ENCODE assay signal across 16 mouse cellular contexts in the genomic region with DNA sequence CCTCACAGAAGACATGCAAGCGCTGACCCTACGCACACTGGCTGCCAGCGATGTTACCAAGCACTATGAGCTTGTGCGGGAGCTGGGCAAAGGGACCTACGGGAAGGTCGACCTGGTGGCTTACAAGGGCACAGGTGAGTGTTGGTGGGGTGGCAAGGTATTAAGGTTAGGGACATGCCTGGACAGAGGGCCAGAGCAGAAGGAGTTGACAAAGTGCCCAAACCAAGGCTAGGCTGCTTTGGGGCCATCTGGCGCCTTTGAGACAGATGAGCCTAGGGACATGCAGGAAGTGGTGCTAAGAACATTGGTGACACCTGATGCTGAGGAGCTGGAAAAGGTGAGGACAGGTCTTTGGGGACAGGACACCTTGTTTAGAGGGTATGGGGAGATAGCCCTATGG.
"Had no signal": no experiment of that assay in that cellular context is flagged by ENCODE, and none has a peak within 500 bp of the region (broad histone marks: within the 10 kb centered on the region; RNA-seq: fewer than 3 reads in every experiment).

No protein-coding gene starts in this region.

- H3K4me3 ChIP-seq: limb, embryonic 15.5 days; liver, embryonic 12.5 days; midbrain, embryonic 10.5 days; myocyte; neural tube, embryonic 13.5 days had no signal

- H3K4me2 ChIP-seq: limb, embryonic 15.5 days; liver, embryonic 12.5 days; lung, embryonic 14.5 days; neural tube, embryonic 13.5 days had no signal

- H3K9me3 ChIP-seq: limb, embryonic 15.5 days; liver, embryonic 12.5 days; midbrain, embryonic 10.5 days; neural tube, embryonic 13.5 days had no signal

- H3K9ac ChIP-seq: limb, embryonic 15.5 days; liver, embryonic 12.5 days; lung, embryonic 14.5 days; neural tube, embryonic 13.5 days had no signal

- H3K27ac ChIP-seq: kidney, postnatal 0 days; limb, embryonic 15.5 days; liver, embryonic 12.5 days; midbrain, embryonic 10.5 days; neural tube, embryonic 13.5 days had no signal

- DNase-seq: kidney, adult 9 months; kidney, postnatal 36 days; lung, embryonic 14.5 days; lung, postnatal 10 days; lung, postnatal 4 days; midbrain, embryonic 14.5 days; retina, postnatal 1 day; right cerebral cortex, postnatal 25 days; thymus, adult 18-20 months; thymus, postnatal 14 days had no signal

- ATAC-seq: liver, embryonic 12.5 days had no signal

- H3K27me3 ChIP-seq: limb, embryonic 15.5 days; neural tube, embryonic 13.5 days had no signal
